Mouse (Mus musculus) CH12.LX (cell line): ENCODE measurements around the gene Usp21. TPM values are rescaled to one million over a fixed set of nuclear protein-coding genes. Genes with fewer than 3 reads are reported as not detected.

ENCODE experiments used
- DNase-seq: peaks from one replicate; pipeline ENCODE4 v3.0.0-alpha.2; 2013; ENCODE audit errors: extremely low read depth
- H3K27ac ChIP-seq: 2 replicates; pipeline ENCODE4 v1.5.1; 2012; ENCODE audit warnings: low read depth, mild to moderate bottlenecking, control low read depth, moderate library complexity; ENCODE audit not compliant: insufficient read depth
- H3K27me3 ChIP-seq: replicated peaks from 2 replicates; pipeline ENCODE3; 2012; ENCODE audit warnings: inconsistent platforms
- H3K36me3 ChIP-seq, 2 experiments: replicated peaks in 1 of 2; 2 replicates each; pipeline versions ENCODE3 to v1.6.1; 2012; ENCODE audit warnings: inconsistent platforms in 1 of 2, low read length in 1 of 2, mild to moderate bottlenecking in 1 of 2, mixed read lengths in 1 of 2, moderate library complexity in 1 of 2; ENCODE audit not compliant: control insufficient read depth in 1 of 2, insufficient read depth in 1 of 2
- H3K4me1 ChIP-seq, 2 experiments: 2 replicates each; pipeline ENCODE4 v1.6.1; 2012; ENCODE audit warnings: inconsistent platforms in 1 of 2, moderate library complexity in 1 of 2; ENCODE audit not compliant: insufficient read depth in 2 of 2, control insufficient read depth in 1 of 2
- H3K4me2 ChIP-seq: 2 replicates; pipeline ENCODE4 v1.6.1; 2012; ENCODE audit warnings: low read depth, mild to moderate bottlenecking, control low read depth; ENCODE audit not compliant: poor library complexity, insufficient read depth, severe bottlenecking
- H3K4me3 ChIP-seq, 3 experiments: fragments of 150-350 bp in 1 of 3; sonication (generic) in 1 of 3; replicated peaks in 1 of 3; 2 replicates each; pipeline versions ENCODE3 to v1.5.1; 2011 to 2012; ENCODE audit warnings: low read depth in 2 of 3, low read length in 2 of 3, mild to moderate bottlenecking in 2 of 3, moderate library complexity in 2 of 3, control low read depth in 1 of 3, improper control_type of control experiment in 1 of 3, inconsistent platforms in 1 of 3, mixed read lengths in 1 of 3; ENCODE audit not compliant: poor library complexity in 1 of 3
- H3K79me2 ChIP-seq: replicated peaks from 2 replicates; pipeline ENCODE4 v1.6.1; 2012; ENCODE audit warnings: mild to moderate bottlenecking, moderate library complexity; ENCODE audit not compliant: control insufficient read depth, poor library complexity, insufficient read depth, severe bottlenecking; ENCODE audit errors: extremely low read depth
- H3K9ac ChIP-seq: 2 replicates; pipeline ENCODE4 v1.6.1; 2012; ENCODE audit warnings: low read depth, mild to moderate bottlenecking, control low read depth, moderate library complexity; ENCODE audit not compliant: insufficient read depth
- H3K9me3 ChIP-seq: replicated peaks from 2 replicates; pipeline ENCODE3; 2012; ENCODE audit warnings: low read length, inconsistent platforms, mixed read lengths
- BHLHE40 ChIP-seq: IDR thresholded peaks from 2 replicates; pipeline ENCODE4 v1.6.1; 2011; ENCODE audit warnings: mild to moderate bottlenecking, low read depth, low read length, improper control_type of control experiment
- CHD1 ChIP-seq: IDR thresholded peaks from 2 replicates; pipeline ENCODE4 v1.6.1; 2012; ENCODE audit warnings: low read depth, low read length, improper control_type of control experiment, inconsistent platforms
- CTCF ChIP-seq, 2 experiments: IDR thresholded peaks in 1 of 2; conservative IDR thresholded peaks in 1 of 2; 2 replicates each; pipeline ENCODE4 v1.5.1; 2011 to 2012; ENCODE audit warnings: low read depth in 2 of 2, low read length in 2 of 2, improper control_type of control experiment in 1 of 2, inconsistent platforms in 1 of 2, mild to moderate bottlenecking in 1 of 2, moderate library complexity in 1 of 2
- ELF1 ChIP-seq: IDR thresholded peaks from 2 replicates; pipeline ENCODE4 v1.6.1; 2014; ENCODE audit warnings: low read depth, mild to moderate bottlenecking, inconsistent platforms, low read length, improper control_type of control experiment
- EP300 ChIP-seq: IDR thresholded peaks from 2 replicates; pipeline ENCODE4 v1.6.1; 2011; ENCODE audit warnings: low read length, improper control_type of control experiment
- ETS1 ChIP-seq: conservative IDR thresholded peaks from 2 replicates; pipeline ENCODE4 v1.6.1; 2012; ENCODE audit warnings: low read depth, mild to moderate bottlenecking, inconsistent platforms, low read length, improper control_type of control experiment, moderate library complexity
- GABPA ChIP-seq: IDR thresholded peaks from 2 replicates; pipeline ENCODE4 v1.6.1; 2012; ENCODE audit warnings: low read depth, low read length, improper control_type of control experiment, inconsistent platforms; ENCODE audit not compliant: insufficient replicate concordance
- HCFC1 ChIP-seq: IDR thresholded peaks from 2 replicates; pipeline ENCODE4 v1.6.1; 2012; ENCODE audit warnings: low read depth, mild to moderate bottlenecking, inconsistent platforms, low read length, improper control_type of control experiment
- IRF4 ChIP-seq: IDR thresholded peaks from 2 replicates; pipeline ENCODE4 v1.6.1; 2014; ENCODE audit warnings: low read depth, mild to moderate bottlenecking, inconsistent platforms, low read length, improper control_type of control experiment
- MAX ChIP-seq: IDR thresholded peaks from 2 replicates; pipeline ENCODE4 v1.6.1; 2011; ENCODE audit warnings: low read length, improper control_type of control experiment
- MEF2A ChIP-seq: IDR thresholded peaks from 2 replicates; pipeline ENCODE4 v1.6.1; 2014; ENCODE audit warnings: low read depth, mild to moderate bottlenecking, inconsistent platforms, low read length, improper control_type of control experiment, borderline replicate concordance
- MYC ChIP-seq: IDR thresholded peaks from 2 replicates; pipeline ENCODE4 v1.6.1; 2011; ENCODE audit warnings: low read depth, mild to moderate bottlenecking, improper control_type of control experiment, low read length
- NELFE ChIP-seq: IDR thresholded peaks from 2 replicates; pipeline ENCODE4 v1.6.1; 2011; ENCODE audit warnings: low read depth, low read length, improper control_type of control experiment
- NRF1 ChIP-seq: IDR thresholded peaks from 2 replicates; pipeline ENCODE4 v1.6.1; 2014; ENCODE audit warnings: low read depth, mild to moderate bottlenecking, inconsistent platforms, low read length, improper control_type of control experiment, moderate library complexity
- POLR2A ChIP-seq: IDR thresholded peaks from 2 replicates; pipeline ENCODE4 v1.6.1; 2011; ENCODE audit warnings: low read depth, mild to moderate bottlenecking, improper control_type of control experiment, low read length
- POLR2AphosphoS2 ChIP-seq: IDR thresholded peaks from 2 replicates; pipeline ENCODE4 v1.6.1; 2011; ENCODE audit warnings: low read depth, low read length, improper control_type of control experiment
- ZC3H11A ChIP-seq: IDR thresholded peaks from 2 replicates; pipeline ENCODE4 v1.6.1; 2012; ENCODE audit warnings: low read depth, mild to moderate bottlenecking, inconsistent platforms, low read length, improper control_type of control experiment
- ZKSCAN1 ChIP-seq: IDR thresholded peaks from 2 replicates; pipeline ENCODE4 v1.6.1; 2012; ENCODE audit warnings: low read depth, inconsistent platforms, low read length, improper control_type of control experiment, borderline replicate concordance
- ZMIZ1 ChIP-seq: IDR thresholded peaks from 2 replicates; pipeline ENCODE4 v1.6.1; 2012; ENCODE audit warnings: low read depth, mild to moderate bottlenecking, inconsistent platforms, low read length, improper control_type of control experiment
- ZNF384 ChIP-seq: IDR thresholded peaks from 2 replicates; pipeline ENCODE4 v1.6.1; 2012; ENCODE audit warnings: low read depth, low read length, improper control_type of control experiment, inconsistent platforms
- dilution Hi-C: fragments of 300-500 bp; cut with MboI; formaldehyde crosslinking; loops from 2 replicates; pipeline ENCODE4 v1.14.3; 2020; ENCODE audit warnings: low sequenced_read_pairs; ENCODE audit not compliant: extremely low pct_unique_long_range_greater_than_20kb, extremely low pct_ligation_motif_present
- in situ Hi-C: fragments of 300-500 bp; cut with MboI; formaldehyde crosslinking; loops from 3 replicates; pipeline ENCODE4 v1.14.3; 2019; ENCODE audit warnings: low sequenced_read_pairs, low pct_ligation_motif_present, low pct_unique_long_range_greater_than_20kb, mixed read lengths
- polyA plus RNA-seq: library from polyadenylated mRNA; unstranded; fragments of >175 nt; gene quantifications from 2 replicates; pipeline ENCODE4 v1.2.1, GENCODE M21; 2012; ENCODE audit warnings: low read depth; ENCODE audit not compliant: insufficient read length
- total RNA-seq, 2 experiments: library from RNA; depleted of rRNA; stranded (reverse); fragments of 300-350 nt in 1 of 2; fragments of >200 nt in 1 of 2; gene quantifications; 2 replicates each; pipeline ENCODE4 v1.2.3; 2012 to 2014

Gene Usp21
- total and polyA plus RNA-seq, 3 experiments: 8.5 to 37.6 (median 14.2) TPM

DNA sequence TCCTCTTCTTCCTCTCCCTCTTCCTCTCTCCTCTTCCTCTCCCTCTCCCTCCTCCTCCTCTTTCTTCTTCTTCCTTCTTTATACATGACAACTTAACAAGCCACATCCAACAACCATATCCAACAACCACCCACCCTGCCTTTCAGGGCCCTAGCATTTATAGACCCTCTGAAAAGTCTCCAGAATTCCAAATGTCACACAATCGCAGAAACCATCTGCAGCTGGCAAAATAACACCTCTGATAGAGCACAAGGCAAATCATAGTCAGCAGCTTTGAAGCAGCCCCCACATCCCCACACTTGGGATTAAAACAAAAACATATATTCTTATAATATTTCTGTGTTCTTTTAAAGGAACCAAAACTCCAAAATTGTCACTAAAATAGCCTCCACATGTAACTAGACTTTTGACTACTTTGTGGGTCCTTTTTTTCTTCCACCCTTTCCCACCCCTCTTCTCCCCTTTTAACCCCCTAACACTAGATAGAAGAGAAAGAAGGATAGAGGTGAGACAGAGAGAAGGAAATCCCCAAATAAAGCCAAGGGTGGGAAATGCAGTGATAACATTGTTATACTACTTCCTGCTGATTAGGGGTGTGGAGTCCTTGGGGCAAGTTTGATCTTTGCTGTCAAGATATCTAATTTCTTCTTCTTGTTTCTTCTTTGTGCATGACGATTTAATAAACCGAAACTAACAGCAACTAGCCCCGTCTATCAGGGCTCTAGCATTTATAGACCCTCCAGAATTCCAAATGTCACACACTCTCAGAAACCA is 21.6 kb downstream of the Usp21 start:
- no peak overlapping the region for H3K9ac ChIP-seq
- dilution Hi-C loops: no loop called here
- peaks cover 15% of the 10 kb centered on the region for H3K27me3 ChIP-seq
- in situ Hi-C loops: no loop called here
- no peak for DNase-seq
- H3K79me2 ChIP-seq: no peaks in the 10 kb centered on the region
- H3K4me3 ChIP-seq: no peak overlapping the region
- H3K27ac ChIP-seq: no peak overlapping the region
- no peaks in the 10 kb centered on the region for H3K9me3 ChIP-seq
- H3K4me2 ChIP-seq: peak overlapping the region; percentile 35
- H3K4me1 ChIP-seq: peaks cover 0 to 11% of the 10 kb centered on the region in 2 experiments; a peak in 2 of 4 replicates
- H3K36me3 ChIP-seq: no peaks in the 10 kb centered on the region
- TF ChIP-seq GABPA (no peak), CHD1 (no peak), ZC3H11A (no peak), NELFE (no peak)
- TF ChIP-seq, all 38 proteins: peak for 0

- in situ Hi-C loops: no loop called here
- Histone ChIP-seq H3K9me3 (no peaks in the 10 kb centered on the region), H3K27me3 (peaks cover 36% of the 10 kb centered on the region), H3K36me3 (no peaks in the 10 kb centered on the region), H3K79me2 (no peaks in the 10 kb centered on the region), H3K4me2 (no peak overlapping the region), H3K9ac (no peak overlapping the region), H3K27ac (no peak overlapping the region), H3K4me1 (0 out of 4 replicates have a peak, but pooled peaks cover 0 to 5% of the 10 kb centered on the region in 2 experiments), H3K4me3 (no peak overlapping the region)
- dilution Hi-C loops: no loop called here
- DNase-seq: no peak
- peak in 1 of 2 experiments; percentile 46; a peak in 2 of 4 replicates for TF ChIP-seq CTCF (conservative IDR thresholded peaks at IDR 0.05 in 1 of 2, IDR thresholded peaks at IDR 0.05 in 1 of 2; ENCODE audit: low read depth in 2 of 2, low read length in 2 of 2)
- no peak for TF ChIP-seq ZMIZ1
Observed at GRCm38 (mm10) chr1:171263666-171264461, 23.9 kb downstream of the Usp21 start.

- Histone ChIP-seq H3K9ac (no peak overlapping the region), H3K9me3 (no peaks in the 10 kb centered on the region), H3K4me3 (no peak overlapping the region), H3K36me3 (no peaks in the 10 kb centered on the region), H3K27ac (no peak overlapping the region), H3K4me1 (0 out of 4 replicates have a peak, but pooled peaks cover 0 to 5% of the 10 kb centered on the region in 2 experiments), H3K79me2 (no peaks in the 10 kb centered on the region), H3K4me2 (no peak overlapping the region), H3K27me3 (peaks cover 40% of the 10 kb centered on the region)
- in situ Hi-C loops: no loop called here
- dilution Hi-C loops: no loop called here
- no peak for TF ChIP-seq ZNF384
- TF ChIP-seq ELF1: no peak
- no peak for TF ChIP-seq MYC
- TF ChIP-seq POLR2AphosphoS2: no peak
- no peak for TF ChIP-seq POLR2A
- TF ChIP-seq GABPA: no peak
- no peak for TF ChIP-seq MEF2A
- no peak for TF ChIP-seq ETS1
- TF ChIP-seq ZKSCAN1: no peak
- TF ChIP-seq BHLHE40: no peak
- no peak for TF ChIP-seq MAX
- no peak for TF ChIP-seq IRF4
- no peak for TF ChIP-seq HCFC1
- TF ChIP-seq NRF1: no peak
- no peak for TF ChIP-seq NELFE
- no peak for TF ChIP-seq EP300
- no peak for DNase-seq
Observed at GRCm38 (mm10) chr1:171263185-171263611, 24.6 kb downstream of the Usp21 start.
